Mouse (Mus musculus) forebrain, embryonic 13.5 days (tissue): ENCODE data around the gene Gm5741. TPM values are rescaled to one million over a fixed set of nuclear protein-coding genes. Genes with fewer than 3 reads are reported as not detected.
A peak's percentile ranks its signal among the peaks of the same experiment; 100 is the strongest.

Experiments used
- ATAC-seq: fragments of 200-750 bp; cut with Nextera tagmentation; 2 replicates; pipeline ENCODE4 v1.8.0; 2017
- H3K27ac ChIP-seq: fragments of 300-500 bp; sonication (generic); 2 replicates; pipeline ENCODE4 v1.5.1; 2015; ENCODE audit warnings: inconsistent platforms, mild to moderate bottlenecking, moderate library complexity
- H3K27me3 ChIP-seq: fragments of 300-500 bp; sonication (generic); 2 replicates; pipeline ENCODE4 v1.6.1; 2015; ENCODE audit warnings: mild to moderate bottlenecking, inconsistent platforms
- H3K36me3 ChIP-seq: fragments of 300-500 bp; sonication (generic); 2 replicates; pipeline ENCODE4 v1.6.1; 2015; ENCODE audit warnings: mild to moderate bottlenecking, inconsistent platforms; ENCODE audit not compliant: poor library complexity, severe bottlenecking
- H3K4me1 ChIP-seq: fragments of 300-500 bp; sonication (generic); 2 replicates; pipeline ENCODE4 v1.6.1; 2015; ENCODE audit warnings: inconsistent platforms
- H3K4me2 ChIP-seq: fragments of 300-500 bp; sonication (generic); 2 replicates; pipeline ENCODE4 v1.6.1; 2015; ENCODE audit warnings: inconsistent platforms, mild to moderate bottlenecking, moderate library complexity
- H3K4me3 ChIP-seq: fragments of 300-500 bp; sonication (generic); 2 replicates; pipeline ENCODE4 v1.5.1; 2015; ENCODE audit warnings: mild to moderate bottlenecking, inconsistent platforms
- H3K9ac ChIP-seq: fragments of 300-500 bp; sonication (generic); 2 replicates; pipeline ENCODE4 v1.6.1; 2015; ENCODE audit warnings: mild to moderate bottlenecking, inconsistent platforms
- H3K9me3 ChIP-seq: fragments of 300-500 bp; sonication (generic); replicated peaks from 2 replicates; pipeline ENCODE4 v1.6.1; 2016; ENCODE audit warnings: inconsistent platforms
- WGBS: fragments of 180-500 bp; shearing (Covaris S2); methylation state at CpG from one replicate; pipeline ENCODE4 v1.1.7; 2015; 5-methylcytosine and 5-hydroxymethylcytosine counted together
- polyA plus RNA-seq: library from polyadenylated mRNA; unstranded; fragments of >200 nt; fragmentation: Nextera tagmentation; extraction: Ambion mirVana; gene quantifications from 2 replicates; pipeline ENCODE4 v1.2.1, GENCODE M21; 2015

Gene Gm5741
- polyA plus RNA-seq, 1 experiment from 2014 or later = 0.88 TPM

DNA sequence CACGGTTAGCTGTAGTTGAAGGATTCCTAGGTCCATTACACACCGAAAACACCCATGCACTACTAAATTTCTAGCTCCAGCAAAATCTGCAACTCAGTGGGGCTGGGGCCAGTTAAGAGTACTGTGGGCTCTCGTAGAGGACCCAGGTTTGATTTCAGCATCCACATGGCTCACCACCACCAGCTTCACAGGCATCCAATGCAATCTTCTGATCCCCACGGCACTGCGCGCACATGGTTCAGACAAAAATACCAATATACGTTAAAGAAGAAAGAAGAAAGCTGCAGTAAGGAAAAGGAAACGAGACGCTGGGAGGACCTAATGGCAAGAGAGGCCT, 31.4 kb downstream of the Gm5741 start:
- H3K27me3 ChIP-seq = no peaks in the 10 kb centered on the region
- peak; percentile 55 for ATAC-seq
- WGBS = under 1% methylated on average over 9 of the region's 9 CpGs

GRCm38 (mm10) chr8:85035728-85036310, 32.0 kb downstream of the Gm5741 start:
- H3K27me3 ChIP-seq = no peaks in the 10 kb centered on the region
- ATAC-seq = peak; percentile 3; the same call in 1 of the 2 replicates
- peak overlapping the region; percentile 86 for H3K4me3 ChIP-seq
- peak overlapping the region; percentile 83 for H3K27ac ChIP-seq
- H3K9me3 ChIP-seq = no peaks in the 10 kb centered on the region
- H3K36me3 ChIP-seq = peaks cover 35% of the 10 kb centered on the region
- 1% methylated on average over 15 of the region's 15 CpGs for WGBS
- peak overlapping the region; percentile 98 for H3K4me2 ChIP-seq
- H3K4me1 ChIP-seq = peaks cover 35% of the 10 kb centered on the region
- H3K9ac ChIP-seq = peak overlapping the region; percentile 72

More for the DNA sequence above, 31.4 kb downstream of the Gm5741 start:
- H3K9ac ChIP-seq = peak overlapping the region; percentile 72
- peak overlapping the region; percentile 98 for H3K4me2 ChIP-seq
- H3K36me3 ChIP-seq = peaks cover 36% of the 10 kb centered on the region
- H3K27ac ChIP-seq = peak overlapping the region; percentile 83
- peak overlapping the region; percentile 86 for H3K4me3 ChIP-seq
- H3K9me3 ChIP-seq = no peaks in the 10 kb centered on the region
- H3K4me1 ChIP-seq = peaks cover 35% of the 10 kb centered on the region

GRCm38 (mm10) chr8:85035165-85035727, 32.5 kb downstream of the Gm5741 start:
- Histone ChIP-seq H3K36me3 (peaks cover 35% of the 10 kb centered on the region), H3K4me1 (peaks cover 35% of the 10 kb centered on the region), H3K9ac (peak overlapping the region; percentile 72), H3K4me3 (peak overlapping the region; percentile 86), H3K9me3 (no peaks in the 10 kb centered on the region), H3K4me2 (peak overlapping the region; percentile 98), H3K27ac (0 out of 2 replicates have a peak overlapping the region, but pooled peaks have one; percentile 83), H3K27me3 (no peaks in the 10 kb centered on the region)
- no peak for ATAC-seq
- WGBS = 7% methylated on average over 12 of the region's 12 CpGs

DNA sequence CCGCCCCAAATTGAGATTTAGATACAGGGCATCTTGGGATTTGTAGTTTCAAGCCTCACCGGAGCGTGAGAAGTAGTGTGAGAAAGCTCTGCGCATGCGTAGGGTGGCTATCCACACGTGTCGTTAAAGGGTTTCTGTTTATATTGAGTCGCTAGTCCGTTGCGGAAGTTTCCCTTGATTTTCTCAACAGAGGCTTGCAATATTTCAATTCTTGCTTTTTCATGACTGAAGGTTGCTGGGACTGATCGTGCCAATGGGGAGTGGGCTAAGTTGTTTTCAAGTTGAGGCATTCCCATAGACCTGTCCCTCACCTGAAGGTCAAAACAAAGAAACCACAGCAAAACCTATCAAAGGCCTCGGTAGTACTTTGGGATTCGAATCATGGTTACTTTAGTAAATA, 33.0 kb downstream of the Gm5741 start:
- peak overlapping the region; percentile 98 for H3K4me2 ChIP-seq
- peak overlapping the region; percentile 86 for H3K4me3 ChIP-seq
- no peak overlapping the region for H3K27ac ChIP-seq
- ATAC-seq = no peak
- H3K9ac ChIP-seq = peak overlapping the region; percentile 72
- peaks cover 32% of the 10 kb centered on the region for H3K4me1 ChIP-seq
- H3K36me3 ChIP-seq = peaks cover 40% of the 10 kb centered on the region
- 4% methylated on average over 12 of the region's 13 CpGs for WGBS
- no peaks in the 10 kb centered on the region for H3K9me3 ChIP-seq
- H3K27me3 ChIP-seq = no peaks in the 10 kb centered on the region

DNA sequence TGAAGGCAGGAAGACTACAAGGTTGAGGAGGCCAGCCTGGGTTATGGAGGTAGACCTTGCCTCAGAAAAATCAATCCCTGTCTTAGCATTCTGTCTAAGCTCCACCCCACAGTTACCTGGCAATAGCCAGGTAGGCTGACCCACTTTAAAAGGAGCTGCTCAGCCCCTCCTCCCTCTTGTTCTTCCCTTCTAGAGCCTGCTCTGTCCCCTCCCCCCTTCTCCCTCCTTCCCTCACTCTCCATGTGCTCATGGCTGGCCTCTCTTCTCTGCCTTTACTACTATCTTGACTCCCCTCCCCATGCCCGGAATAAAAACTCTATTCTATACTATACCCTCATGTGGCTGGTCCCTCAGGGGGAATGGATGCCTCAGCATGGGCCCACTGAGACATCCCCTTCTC, 33.9 kb downstream of the Gm5741 start:
- H3K4me2 ChIP-seq = no peak overlapping the region
- H3K27ac ChIP-seq = no peak overlapping the region

GRCm38 (mm10) chr8:85032622-85033311, 35.0 kb downstream of the Gm5741 start:
- no peaks in the 10 kb centered on the region for H3K27me3 ChIP-seq
- H3K4me1 ChIP-seq = peaks cover 29% of the 10 kb centered on the region
- no peaks in the 10 kb centered on the region for H3K9me3 ChIP-seq
- H3K4me2 ChIP-seq = no peak overlapping the region
- H3K36me3 ChIP-seq = peaks cover 48% of the 10 kb centered on the region
- no peak overlapping the region for H3K27ac ChIP-seq
- H3K9ac ChIP-seq = 0 out of 2 replicates have a peak overlapping the region, but pooled peaks have one; percentile 8
- H3K4me3 ChIP-seq = no peak overlapping the region
- no peak for ATAC-seq
- 89% methylated on average over 4 of the region's 4 CpGs for WGBS

More for the DNA sequence above, 33.9 kb downstream of the Gm5741 start:
- H3K9me3 ChIP-seq = no peaks in the 10 kb centered on the region
- no peak for ATAC-seq
- no peak overlapping the region for H3K9ac ChIP-seq
- H3K4me1 ChIP-seq = peaks cover 29% of the 10 kb centered on the region
- H3K27me3 ChIP-seq = no peaks in the 10 kb centered on the region
- no peak overlapping the region for H3K4me3 ChIP-seq
- H3K36me3 ChIP-seq = peaks cover 48% of the 10 kb centered on the region
- 69% methylated on average over 1 of the region's 1 CpGs for whole genome bisulfite sequencing

DNA sequence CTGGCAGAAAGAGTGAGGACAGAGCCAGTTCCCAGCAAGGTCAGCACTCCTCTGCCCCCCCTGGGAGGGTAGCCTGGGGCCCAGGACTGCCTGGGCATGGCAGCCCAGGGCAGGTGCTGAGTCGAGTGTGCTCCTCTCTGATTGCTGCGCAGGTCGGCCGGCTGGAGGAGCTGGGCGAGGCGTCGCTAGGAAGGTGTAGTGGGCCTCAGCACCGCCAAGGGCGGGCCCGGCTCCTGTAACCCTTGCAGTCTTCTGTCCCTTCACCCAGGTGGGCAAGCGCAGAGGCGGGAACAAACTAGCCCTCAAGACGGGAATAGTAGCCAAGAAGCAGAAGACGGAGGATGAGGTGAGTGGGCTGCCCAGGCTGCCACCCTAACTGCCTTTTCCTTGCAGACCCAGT, 38.5 kb downstream of the Gm5741 start:
- WGBS = 91% methylated on average over 14 of the region's 14 CpGs
- Histone ChIP-seq H3K4me1 (peaks cover 32% of the 10 kb centered on the region), H3K4me2 (peak overlapping the region; percentile 94), H3K27ac (no peak overlapping the region), H3K9me3 (no peaks in the 10 kb centered on the region), H3K9ac (peak overlapping the region; percentile 100), H3K27me3 (no peaks in the 10 kb centered on the region), H3K4me3 (0 out of 2 replicates have a peak overlapping the region, but pooled peaks have one; percentile 99), H3K36me3 (peaks cover 48% of the 10 kb centered on the region)
- no peak for ATAC-seq

GRCm38 (mm10) chr8:85027922-85028321, 39.9 kb downstream of the Gm5741 start:
- H3K9ac ChIP-seq = peak overlapping the region; percentile 100
- 24% methylated on average over 2 of the region's 2 CpGs for WGBS
- peak overlapping the region; percentile 99 for H3K4me3 ChIP-seq
- peaks cover 40% of the 10 kb centered on the region for H3K4me1 ChIP-seq
- ATAC-seq = no peak
- H3K27ac ChIP-seq = no peak overlapping the region
- peak overlapping the region; percentile 94 for H3K4me2 ChIP-seq
- H3K9me3 ChIP-seq = no peaks in the 10 kb centered on the region
- no peaks in the 10 kb centered on the region for H3K27me3 ChIP-seq
- H3K36me3 ChIP-seq = peaks cover 51% of the 10 kb centered on the region

GRCm38 (mm10) chr8:85027516-85027855, 40.3 kb downstream of the Gm5741 start:
- Histone ChIP-seq H3K4me3 (peak overlapping the region; percentile 99), H3K4me1 (peaks cover 40% of the 10 kb centered on the region), H3K9ac (peak overlapping the region; percentile 100), H3K9me3 (no peaks in the 10 kb centered on the region), H3K36me3 (peaks cover 51% of the 10 kb centered on the region), H3K4me2 (peak overlapping the region; percentile 94), H3K27ac (peak overlapping the region; percentile 92), H3K27me3 (no peaks in the 10 kb centered on the region)
- 2% methylated on average over 13 of the region's 13 CpGs for WGBS
- ATAC-seq = no peak

- H3K4me3 ChIP-seq = peak within 1 kb of the TSS; percentile 99
- peak; percentile 80 for ATAC-seq
- H3K27me3 ChIP-seq = no peaks in the 10 kb centered on the region
- H3K9ac ChIP-seq = peak within 1 kb of the TSS; percentile 100
- H3K9me3 ChIP-seq = no peaks in the 10 kb centered on the region
- peaks cover 40% of the 10 kb centered on the region for H3K4me1 ChIP-seq
- H3K36me3 ChIP-seq = peaks cover 51% of the 10 kb centered on the region
- H3K4me2 ChIP-seq = peak within 1 kb of the TSS; percentile 94
- H3K27ac ChIP-seq = peak within 1 kb of the TSS; percentile 92
- under 1% methylated on average over 75 of the region's 75 CpGs for WGBS
Measured at GRCm38 (mm10) chr8:85026670-85027515, 40.9 kb downstream of the Gm5741 start, which contains the start of gene Trir. Gene Trir, plus strand, starts transcription at chr8:85026823.

DNA sequence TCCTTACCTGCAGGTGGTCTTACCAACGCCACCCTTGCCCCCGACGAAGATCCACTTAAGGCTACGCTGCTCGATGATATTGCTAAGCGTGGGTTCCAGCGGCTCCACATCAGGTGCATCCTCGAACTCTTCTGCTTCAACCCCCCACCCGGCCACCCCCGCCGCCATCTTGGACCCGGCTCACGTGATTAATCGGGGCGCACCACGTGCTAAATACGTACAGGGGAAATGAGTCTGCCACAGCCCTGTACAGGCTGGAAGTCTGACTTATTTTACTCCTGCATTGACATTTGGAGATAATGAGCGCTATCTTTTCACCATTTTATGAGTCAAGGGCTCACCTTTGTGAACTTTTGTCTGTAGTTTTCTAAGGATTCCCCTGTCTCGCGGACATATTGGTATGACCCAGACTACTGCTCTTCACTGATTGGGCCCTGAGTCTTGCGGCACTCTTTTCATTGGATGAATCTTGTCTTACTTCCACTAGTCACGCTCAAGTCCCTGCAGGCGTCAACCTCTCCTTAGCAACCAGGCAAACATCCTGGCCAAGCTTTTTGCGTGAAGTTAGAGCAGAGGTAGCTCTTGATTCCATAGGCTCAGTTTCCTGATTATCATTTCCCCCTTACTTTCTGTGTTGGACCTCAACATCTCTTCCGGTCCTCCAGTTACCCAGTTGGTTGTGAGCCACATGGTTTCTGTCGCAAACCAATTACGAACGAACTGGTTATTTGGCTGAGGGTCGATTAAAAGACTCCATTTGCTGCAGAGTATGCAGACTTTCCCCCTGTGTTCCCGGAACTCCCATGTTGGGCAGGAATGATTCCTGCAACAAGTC, 42.5 kb downstream of the Gm5741 start, which contains the start of gene Asna1:
TSS of gene Asna1 (minus strand) at position 184 of the 835 bp plus-strand sequence.
- Histone ChIP-seq H3K27me3 (no peaks in the 10 kb centered on the region), H3K9ac (peak within 1 kb of the TSS; percentile 77), H3K9me3 (no peaks in the 10 kb centered on the region), H3K4me3 (peak within 1 kb of the TSS; percentile 93), H3K4me2 (peak within 1 kb of the TSS; percentile 94), H3K4me1 (peaks cover 40% of the 10 kb centered on the region), H3K36me3 (peaks cover 52% of the 10 kb centered on the region), H3K27ac (peak within 1 kb of the TSS; percentile 92)
- peak; percentile 93 for ATAC-seq
- WGBS = 6% methylated on average over 30 of the region's 30 CpGs
